Comparison of ENCODE assay signal across 9 mouse cellular contexts in genomic region chr5:31194486-31195485, GRCm38 (mm10). TPM values are rescaled to one million over a fixed set of nuclear protein-coding genes. Genes with fewer than 3 reads are reported as not detected.
DNase-seq lines count a peak whose midpoint lies in the region; ATAC-seq and TF ChIP-seq lines count a peak whose summit lies in the region.
"Had no signal": no experiment of that assay in that cellular context is flagged by ENCODE, and none has a peak within 500 bp of the region (broad histone marks: within the 10 kb centered on the region; RNA-seq: fewer than 3 reads in every experiment).

No protein-coding gene starts in this region.

- H3K4me3 ChIP-seq in lung, embryonic 14.5 days (ENCODE audit: low read depth, low read length): peak overlapping the region; percentile 84
- peak overlapping the region; percentile 91; the same call in 1 of the 2 replicates for H3K4me3 ChIP-seq in limb, embryonic 14.5 days (replicated peaks; ENCODE audit: low read length)
- peak overlapping the region; percentile 88; the same call in 1 of the 2 replicates for H3K4me3 ChIP-seq in stomach, embryonic 14.5 days (ENCODE audit: low read depth, low read length)

- H3K4me2 ChIP-seq in lung, embryonic 14.5 days: peak overlapping the region; percentile 80
- no peak overlapping the region for H3K4me2 ChIP-seq in limb, embryonic 14.5 days (replicated peaks; ENCODE audit: low read depth, low read length, severe bottlenecking)
- H3K4me2 ChIP-seq in stomach, embryonic 14.5 days (replicated peaks; ENCODE audit: low read depth, low read length): peak overlapping the region; percentile 76

- peaks cover 69% of the 10 kb centered on the region for H3K36me3 ChIP-seq in lung, embryonic 14.5 days (ENCODE audit: insufficient read depth)
- H3K36me3 ChIP-seq in limb, embryonic 14.5 days (ENCODE audit: control insufficient read depth, insufficient read depth, low read length): peaks cover 73% of the 10 kb centered on the region
- H3K36me3 ChIP-seq in stomach, embryonic 14.5 days (ENCODE audit: control insufficient read depth, insufficient read depth, low read length): peaks cover 64% of the 10 kb centered on the region

- H3K27ac ChIP-seq in lung, embryonic 14.5 days (ENCODE audit: low read depth): no peak overlapping the region
- H3K27ac ChIP-seq in limb, embryonic 14.5 days (replicated peaks; ENCODE audit: low read depth, low read length): no peak overlapping the region
- no peak overlapping the region for H3K27ac ChIP-seq in stomach, embryonic 14.5 days (ENCODE audit: low read length)

- H3K9me3 ChIP-seq in lung, embryonic 14.5 days (ENCODE audit: low read depth, low read length): no peaks in the 10 kb centered on the region
- H3K9me3 ChIP-seq in limb, embryonic 14.5 days (ENCODE audit: control insufficient read depth, low read length): no peaks in the 10 kb centered on the region
- no peaks in the 10 kb centered on the region for H3K9me3 ChIP-seq in stomach, embryonic 14.5 days (ENCODE audit: control insufficient read depth, low read depth, low read length)

- DNase-seq in cerebellum, adult 9-11 months: peak; percentile 34
- no peak for DNase-seq in cerebellum, adult 18-20 months
- no peak for DNase-seq in lung, embryonic 14.5 days
- DNase-seq in lung, postnatal 10 days: no peak
- DNase-seq in limb, embryonic 14.5 days (ENCODE audit: low spot score): no peak
- no peak for DNase-seq in frontal cortex, postnatal 36 days (ENCODE audit: low spot score in 2 of 2)
- no peak for DNase-seq in frontal cortex, postnatal 25 days (ENCODE audit: low spot score in 2 of 2)
- DNase-seq: adrenal gland, postnatal 25 days had no signal

- peaks cover 8% of the 10 kb centered on the region; the same call in 1 of the 2 replicates for H3K4me1 ChIP-seq in lung, embryonic 14.5 days (ENCODE audit: insufficient read depth)
- peaks cover 16% of the 10 kb centered on the region for H3K4me1 ChIP-seq in limb, embryonic 14.5 days (ENCODE audit: control insufficient read depth, insufficient read depth, low read length)
- H3K4me1 ChIP-seq in stomach, embryonic 14.5 days (ENCODE audit: control insufficient read depth, insufficient read depth, low read length): peaks cover 14% of the 10 kb centered on the region; the same call in 1 of the 2 replicates

- no peak for ATAC-seq in lung, embryonic 14.5 days (ENCODE audit: insufficient read depth)
- ATAC-seq in limb, embryonic 14.5 days (ENCODE audit: low FRiP score, low read depth): no peak
- no peak for ATAC-seq in stomach, embryonic 14.5 days (ENCODE audit: insufficient number of reproducible peaks, insufficient read depth, low FRiP score, low read depth)

- H3K9ac ChIP-seq in lung, embryonic 14.5 days: peak overlapping the region; percentile 88; the same call in 1 of the 2 replicates
- peak overlapping the region; percentile 92; the same call in 1 of the 2 replicates for H3K9ac ChIP-seq in limb, embryonic 14.5 days (ENCODE audit: low read depth, low read length, severe bottlenecking)
- no peak overlapping the region for H3K9ac ChIP-seq in stomach, embryonic 14.5 days (replicated peaks; ENCODE audit: low read depth, low read length)

- H3K27me3 ChIP-seq in lung, embryonic 14.5 days (ENCODE audit: insufficient read depth, low read length): no peaks in the 10 kb centered on the region
- no peaks in the 10 kb centered on the region for H3K27me3 ChIP-seq in limb, embryonic 14.5 days (ENCODE audit: control insufficient read depth, insufficient read depth, low read length)
- H3K27me3 ChIP-seq in stomach, embryonic 14.5 days (ENCODE audit: control insufficient read depth, insufficient read depth, low read length): no peaks in the 10 kb centered on the region

- 87% methylated on average over 16 of the region's 16 CpGs for WGBS in lung, embryonic 14.5 days
- 90% methylated on average over 16 of the region's 16 CpGs for WGBS in limb, embryonic 14.5 days
- WGBS in stomach, embryonic 14.5 days: 90% methylated on average over 16 of the region's 16 CpGs

- TF ChIP-seq CTCF in lung, embryonic 14.5 days (IDR thresholded peaks at IDR 0.05; ENCODE audit: low read depth): no peak

- TF ChIP-seq POLR2A in limb, embryonic 14.5 days (IDR thresholded peaks at IDR 0.05; ENCODE audit: borderline replicate concordance, extremely low read depth, insufficient read depth, insufficient read length): no peak

RNA-seq across cellular contexts. Expression of gene Eif2b4, which starts 1.6 kb away (rescaled TPM):
- polyA plus RNA-seq in lung, embryonic 14.5 days (2014; fragmentation: Nextera tagmentation; extraction: Ambion mirVana): 64.2 and 70.6 TPM in 2 replicates
- 46.9 and 49.3 TPM in 2 replicates for polyA plus RNA-seq in limb, embryonic 14.5 days (2012; rRNA removed)
- polyA plus RNA-seq in limb, embryonic 14.5 days (2014; fragmentation: Nextera tagmentation; extraction: Ambion mirVana): 67.5 and 68.5 TPM in 2 replicates
- 52.5 and 60.2 TPM in 2 replicates for polyA plus RNA-seq in stomach, embryonic 14.5 days (2014; fragmentation: Nextera tagmentation; extraction: Ambion mirVana)

RNA-seq across cellular contexts. Expression of gene Snx17, which starts 1.8 kb away (rescaled TPM):
- polyA plus RNA-seq in lung, embryonic 14.5 days (2014; fragmentation: Nextera tagmentation; extraction: Ambion mirVana): 130 and 131 TPM in 2 replicates
- 108 and 120 TPM in 2 replicates for polyA plus RNA-seq in limb, embryonic 14.5 days (2012; rRNA removed)
- 139 and 144 TPM in 2 replicates for polyA plus RNA-seq in limb, embryonic 14.5 days (2014; fragmentation: Nextera tagmentation; extraction: Ambion mirVana)
- 123 and 125 TPM in 2 replicates for polyA plus RNA-seq in stomach, embryonic 14.5 days (2014; fragmentation: Nextera tagmentation; extraction: Ambion mirVana)

RNA-seq across cellular contexts. Expression of gene Zfp513, which starts 7.3 kb away (rescaled TPM):
- 5.4 and 7.1 TPM in 2 replicates for polyA plus RNA-seq in lung, embryonic 14.5 days (2014; fragmentation: Nextera tagmentation; extraction: Ambion mirVana)
- polyA plus RNA-seq in limb, embryonic 14.5 days (2012; rRNA removed): 58.8 and 77.1 TPM in 2 replicates
- polyA plus RNA-seq in limb, embryonic 14.5 days (2014; fragmentation: Nextera tagmentation; extraction: Ambion mirVana): 6.8 and 8.0 TPM in 2 replicates
- 5.1 and 5.6 TPM in 2 replicates for polyA plus RNA-seq in stomach, embryonic 14.5 days (2014; fragmentation: Nextera tagmentation; extraction: Ambion mirVana)

RNA-seq across cellular contexts. Expression of gene Gtf3c2, which starts 14.8 kb away (rescaled TPM):
- polyA plus RNA-seq in lung, embryonic 14.5 days (2014; fragmentation: Nextera tagmentation; extraction: Ambion mirVana): 74.1 and 78.6 TPM in 2 replicates
- polyA plus RNA-seq in limb, embryonic 14.5 days (2012; rRNA removed): 130 and 143 TPM in 2 replicates
- polyA plus RNA-seq in limb, embryonic 14.5 days (2014; fragmentation: Nextera tagmentation; extraction: Ambion mirVana): 47.1 and 66.2 TPM in 2 replicates
- polyA plus RNA-seq in stomach, embryonic 14.5 days (2014; fragmentation: Nextera tagmentation; extraction: Ambion mirVana): 63.2 and 77.7 TPM in 2 replicates

RNA-seq across cellular contexts. Expression of gene Gm29609, which starts 15.1 kb away (rescaled TPM):
- polyA plus RNA-seq in lung, embryonic 14.5 days (2014; fragmentation: Nextera tagmentation; extraction: Ambion mirVana): 0.68 and 0.92 TPM in 2 replicates
- polyA plus RNA-seq in limb, embryonic 14.5 days (2012; rRNA removed): 3.9 and 4.3 TPM in 2 replicates
- 0.70 and 0.96 TPM in 2 replicates for polyA plus RNA-seq in limb, embryonic 14.5 days (2014; fragmentation: Nextera tagmentation; extraction: Ambion mirVana)
- 1.1 and 1.8 TPM in 2 replicates for polyA plus RNA-seq in stomach, embryonic 14.5 days (2014; fragmentation: Nextera tagmentation; extraction: Ambion mirVana)
